Mouse (Mus musculus) urinary bladder, adult 2 months (tissue): ENCODE data around the gene Polrmt. TPM values are rescaled to one million over a fixed set of nuclear protein-coding genes. Genes with fewer than 3 reads are reported as not detected.
"Not testable (repeated sequence)": the region's sequence is repeated elsewhere in the genome, so short reads cannot be mapped to it uniquely, and the experiment has no call there.

Source experiments
- DNase-seq: peaks from one replicate; pipeline ENCODE4 v3.0.0; 2022; ENCODE audit warnings: low spot score
- polyA plus RNA-seq: library from polyadenylated mRNA; depleted of rRNA; stranded (reverse); fragments of >200 nt; gene quantifications from 2 replicates; pipeline ENCODE4 v1.2.3, GENCODE M21; 2012

Gene Polrmt
- polyA plus RNA-seq, 1 experiment: 31.7 TPM

DNA sequence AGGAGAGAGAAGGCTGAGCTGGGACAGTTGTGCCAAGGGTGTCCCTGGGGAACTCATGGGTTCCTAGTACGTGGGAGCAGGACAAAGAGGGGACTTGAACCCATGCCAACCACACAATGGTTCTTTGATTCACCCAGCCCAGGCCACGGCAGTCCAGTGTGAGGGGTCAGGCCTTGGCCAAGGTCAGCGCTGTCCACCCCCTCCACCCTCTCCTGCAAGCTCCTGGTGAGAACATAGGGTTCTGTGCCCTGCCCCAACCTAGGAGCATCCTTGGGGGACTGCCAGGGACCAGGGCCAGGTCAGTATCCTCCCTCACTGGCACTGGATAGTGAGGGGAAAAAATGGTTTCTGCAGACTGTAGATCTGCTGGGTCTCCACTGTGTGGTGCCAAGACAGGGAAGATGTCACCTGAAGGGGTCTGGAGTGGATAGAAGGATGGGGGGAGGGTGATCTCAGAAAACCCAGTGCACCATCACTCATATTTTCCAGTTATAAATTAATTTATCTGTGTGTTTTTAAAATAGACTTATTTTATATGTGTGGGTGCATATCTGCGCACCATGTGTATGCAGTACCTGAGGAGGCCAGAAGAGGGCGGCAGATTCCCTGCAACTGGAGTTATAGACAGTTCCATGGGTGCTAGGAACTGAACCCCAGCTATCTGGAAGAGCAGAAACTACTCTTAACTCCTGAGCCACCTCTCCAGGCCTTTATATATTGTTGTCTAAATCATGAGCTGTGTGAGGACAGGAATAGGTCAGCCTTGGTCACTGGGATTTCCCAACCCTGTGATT is 28.3 kb upstream of the Polrmt start:
- no peak for DNase-seq

DNA sequence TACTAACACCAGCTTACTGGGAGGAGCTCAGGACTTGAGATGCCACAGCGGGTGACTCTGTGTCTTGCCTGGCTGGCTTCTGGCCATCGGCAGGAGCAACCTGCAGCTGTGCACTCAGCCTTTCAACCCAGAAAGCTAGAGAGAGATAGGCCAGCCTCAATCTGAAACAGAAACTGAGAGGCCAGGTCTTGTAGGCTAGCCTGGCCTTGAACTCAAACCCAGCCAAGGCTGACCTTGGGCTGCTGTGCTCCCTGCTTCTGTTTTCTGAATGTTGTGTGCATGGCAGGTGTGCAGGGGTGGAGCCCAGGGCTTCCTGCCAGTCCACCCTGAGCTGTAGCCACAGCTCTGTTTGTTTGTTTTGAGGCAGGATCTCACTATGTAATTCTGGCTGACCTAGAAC is 26.8 kb upstream of the Polrmt start:
- no peak for DNase-seq

DNA sequence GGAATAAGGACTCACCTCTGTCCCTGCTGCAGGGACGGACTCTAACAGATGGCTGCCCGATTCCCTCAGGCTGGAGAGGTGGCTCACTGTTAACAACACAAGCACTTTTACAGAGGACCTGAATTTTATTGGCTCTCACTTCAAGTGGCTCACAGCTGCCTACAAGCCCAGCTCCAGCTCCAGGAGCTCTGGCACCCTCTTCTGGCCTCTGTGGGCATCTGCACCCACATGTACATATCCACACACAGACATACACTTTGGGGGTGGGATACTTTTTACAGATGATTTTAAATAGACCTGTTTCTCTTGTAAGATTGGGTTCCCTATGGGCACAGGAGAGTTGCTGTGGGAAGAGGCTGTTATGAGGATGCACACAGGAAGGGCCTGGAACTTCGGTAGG is 25.9 kb upstream of the Polrmt start:
- no peak for DNase-seq

GRCm38 (mm10) chr10:79769329-79769728 is 22.9 kb upstream of the Polrmt start:
- DNase-seq: no peak

DNA sequence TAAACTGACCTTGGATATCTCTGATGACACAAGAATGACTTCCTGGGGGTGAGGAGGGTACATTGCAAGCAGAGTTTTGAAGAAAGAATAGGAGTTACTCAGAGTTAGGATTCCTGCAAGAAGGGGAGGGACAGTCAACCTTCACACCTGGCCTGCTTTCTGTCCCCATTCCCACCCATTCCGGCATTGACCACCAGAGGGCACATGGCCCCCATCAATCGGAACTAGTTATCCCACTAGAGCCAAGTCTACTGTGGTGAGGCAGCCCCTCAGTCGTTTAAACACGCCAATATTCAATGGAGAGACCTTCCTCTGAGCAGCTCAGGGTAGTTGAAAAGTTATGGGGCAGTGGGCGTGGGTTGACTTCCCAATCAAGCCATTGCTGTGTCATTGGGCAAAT is 22.0 kb upstream of the Polrmt start:
- DNase-seq: no peak

DNA sequence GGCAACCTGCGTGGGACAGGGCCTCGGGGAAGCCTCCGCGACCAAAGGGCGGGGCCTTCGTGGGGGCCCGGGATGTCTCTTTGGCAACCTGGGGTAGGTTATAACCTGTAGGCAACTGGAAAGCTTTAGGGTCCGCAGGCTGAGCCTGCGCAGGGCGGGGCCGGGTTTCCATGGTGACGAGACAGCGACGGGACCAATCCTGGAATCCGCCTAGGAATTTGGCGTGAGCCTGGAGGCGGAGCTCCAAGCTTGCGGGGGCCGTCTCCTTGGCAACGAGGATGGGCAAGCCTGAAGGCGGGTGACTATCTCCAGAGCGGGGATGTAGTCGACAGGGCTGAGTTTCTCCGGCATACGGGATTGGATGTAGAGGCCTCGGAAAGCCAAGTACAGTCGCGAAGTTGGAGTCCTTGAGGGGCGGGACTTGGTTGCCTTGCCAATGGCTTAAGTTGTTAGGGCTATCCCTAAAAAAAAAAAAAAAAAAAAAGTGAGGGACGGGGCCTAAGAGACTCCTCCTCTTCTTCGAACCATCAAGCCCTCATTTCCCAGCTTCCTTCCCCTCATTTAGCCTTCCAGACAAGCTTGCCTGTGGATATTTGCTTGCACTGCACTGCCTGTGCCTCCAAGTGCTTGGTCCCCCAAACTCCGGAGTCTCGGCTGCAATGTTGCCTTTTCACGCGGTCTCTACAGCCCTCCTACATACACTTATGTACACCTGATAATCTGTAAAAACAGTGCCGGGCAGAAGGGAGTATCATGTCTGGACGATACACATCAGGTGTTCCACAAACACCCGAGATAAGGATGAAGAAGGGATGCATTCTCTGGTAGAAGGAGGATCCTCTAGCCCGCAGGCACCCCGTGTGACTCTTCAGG is 21.2 kb upstream of the Polrmt start:
- peak; percentile 68 for DNase-seq

DNA sequence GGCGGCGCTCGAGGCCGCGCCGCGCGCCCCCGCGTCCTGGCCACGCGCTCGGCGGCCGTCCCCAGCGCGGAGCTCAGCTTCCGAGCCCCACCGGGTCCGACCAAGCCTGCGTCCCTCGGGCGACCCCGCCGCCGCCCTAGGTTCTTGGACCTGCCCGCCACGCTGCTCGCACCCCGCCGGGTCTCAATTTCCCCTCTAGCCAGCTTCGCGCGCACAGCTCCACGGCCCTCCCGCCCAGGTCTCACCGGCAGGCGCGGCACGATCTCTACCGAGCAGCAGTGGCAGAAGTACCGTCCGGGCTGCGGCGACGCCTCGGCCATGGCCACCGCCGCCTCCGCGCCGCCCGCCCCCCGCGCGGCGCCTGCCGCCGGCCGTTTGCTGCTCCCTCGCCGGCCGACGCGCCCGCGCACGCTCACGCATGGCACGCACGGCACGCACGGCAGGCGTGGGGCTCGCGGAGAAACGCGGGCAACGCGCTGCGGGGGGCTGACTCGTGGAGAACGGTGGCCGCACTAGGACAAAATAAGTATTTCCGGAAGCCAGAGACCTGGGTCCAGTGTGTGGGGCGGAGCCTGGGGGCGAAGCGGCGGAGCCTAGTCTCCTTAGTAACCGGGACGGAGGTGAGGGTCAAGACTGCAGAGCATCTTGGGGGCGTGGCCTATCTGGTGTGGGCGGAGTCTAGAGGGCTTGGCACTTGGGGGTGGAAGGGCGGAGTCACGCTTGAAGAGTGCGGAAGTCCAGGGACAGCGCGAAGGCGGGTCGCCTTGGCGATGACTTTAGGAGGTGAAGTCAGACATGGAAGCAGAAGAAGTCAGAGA is 20.3 kb upstream of the Polrmt start, which contains the start of gene Rnf126:
Gene Rnf126, minus strand, starts transcription at position 445 of the 818 bp plus-strand sequence.
- DNase-seq: peak; percentile 96

DNA sequence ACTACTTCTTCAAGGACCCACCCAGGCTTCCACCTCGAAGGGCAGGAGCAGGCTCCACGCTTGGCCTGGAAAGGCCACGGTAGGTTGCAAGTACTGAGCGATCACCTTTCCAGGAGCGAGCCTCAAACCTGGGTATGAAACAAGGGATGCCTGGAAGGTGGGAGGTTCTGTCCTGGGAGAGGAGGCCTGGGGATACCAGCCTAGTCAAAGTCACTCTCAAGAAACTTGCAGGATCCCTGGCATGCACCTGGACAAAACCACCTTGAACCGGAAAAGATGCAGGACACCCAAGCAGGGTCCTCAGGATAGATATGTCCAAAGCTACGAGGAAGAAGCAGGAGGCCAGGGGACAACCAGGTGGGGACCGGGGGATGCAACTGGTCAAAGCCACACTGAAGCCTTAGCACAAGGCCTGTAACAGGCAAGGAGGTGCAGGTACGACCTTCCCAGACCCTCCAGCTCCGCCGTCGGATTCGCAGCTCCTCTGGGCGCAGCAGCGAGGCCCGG is 19.7 kb upstream of the Polrmt start:
- no peak for DNase-seq

GRCm38 (mm10) chr10:79765228-79765745 is 18.9 kb upstream of the Polrmt start:
- DNase-seq: no peak

DNA sequence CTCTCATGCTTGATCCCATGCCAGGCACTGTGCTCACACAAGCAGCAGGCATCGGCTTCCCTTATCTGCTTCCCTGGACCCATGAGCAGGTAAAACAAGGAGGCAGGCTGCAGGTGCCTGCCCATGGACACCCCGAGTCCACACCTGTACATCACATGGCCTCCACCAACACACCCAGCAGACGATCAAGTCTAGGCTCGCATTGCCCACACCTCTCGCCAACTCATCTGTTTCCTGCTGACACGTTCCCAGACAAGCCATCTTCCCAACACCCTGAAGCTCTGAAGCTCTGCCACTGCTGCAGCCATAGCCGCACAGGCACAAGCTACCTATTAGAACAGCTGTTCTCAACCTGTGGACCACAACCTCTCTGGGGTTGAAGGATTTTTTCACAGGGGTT is 17.9 kb upstream of the Polrmt start:
- DNase-seq: peak; percentile 40

- no peak for DNase-seq
Measured at GRCm38 (mm10) chr10:79762875-79763274, 16.5 kb upstream of the Polrmt start.

DNA sequence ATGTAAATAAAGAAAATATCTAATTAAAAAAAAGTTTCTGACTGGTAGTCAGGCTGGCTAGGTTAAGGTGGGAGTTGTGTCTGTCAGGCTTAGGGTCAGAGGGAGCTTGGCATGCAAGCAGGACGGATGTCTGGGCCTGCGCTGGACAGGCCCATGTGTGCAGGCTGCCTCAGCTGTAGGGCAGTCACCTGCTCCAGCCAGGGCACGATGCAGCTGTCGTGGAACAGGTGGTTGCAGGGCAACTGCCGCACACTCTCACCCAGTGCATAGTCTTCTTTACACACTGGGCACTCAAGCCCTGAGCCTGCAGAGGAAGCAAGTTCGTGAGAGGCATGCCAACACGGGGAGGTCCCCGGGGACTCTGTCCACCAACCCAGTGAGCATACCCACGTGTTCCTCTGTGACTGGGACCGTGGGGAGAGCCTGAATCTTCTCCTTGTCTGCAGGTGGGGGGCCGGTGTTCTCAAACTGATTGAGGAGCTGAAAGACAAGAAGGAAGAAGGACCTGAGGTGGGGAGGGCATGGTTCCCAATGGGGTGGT is 14.3 kb upstream of the Polrmt start:
- no peak for DNase-seq

DNA sequence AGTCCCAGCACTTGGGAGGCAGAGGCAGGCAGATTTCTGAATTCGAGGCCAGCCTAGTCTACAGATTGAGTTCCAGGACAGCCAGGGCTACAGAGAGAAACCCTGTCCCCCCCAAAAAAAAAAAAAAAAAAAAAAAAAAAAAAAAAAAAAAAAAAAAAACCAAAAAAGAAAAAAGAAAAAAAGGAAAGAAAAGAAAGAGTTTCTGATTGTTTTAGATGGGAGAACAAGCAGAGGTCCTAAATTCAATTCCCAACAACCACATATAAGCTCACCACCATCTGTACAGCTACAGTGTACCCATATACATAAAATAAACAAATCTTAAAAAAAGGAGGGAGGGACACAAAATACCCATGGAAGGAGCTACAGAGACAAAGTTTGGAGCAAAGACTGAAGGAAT is 13.3 kb upstream of the Polrmt start:
- not testable (repeated sequence) for DNase-seq

GRCm38 (mm10) chr10:79756660-79757059 is 10.3 kb upstream of the Polrmt start:
- no peak for DNase-seq

DNA sequence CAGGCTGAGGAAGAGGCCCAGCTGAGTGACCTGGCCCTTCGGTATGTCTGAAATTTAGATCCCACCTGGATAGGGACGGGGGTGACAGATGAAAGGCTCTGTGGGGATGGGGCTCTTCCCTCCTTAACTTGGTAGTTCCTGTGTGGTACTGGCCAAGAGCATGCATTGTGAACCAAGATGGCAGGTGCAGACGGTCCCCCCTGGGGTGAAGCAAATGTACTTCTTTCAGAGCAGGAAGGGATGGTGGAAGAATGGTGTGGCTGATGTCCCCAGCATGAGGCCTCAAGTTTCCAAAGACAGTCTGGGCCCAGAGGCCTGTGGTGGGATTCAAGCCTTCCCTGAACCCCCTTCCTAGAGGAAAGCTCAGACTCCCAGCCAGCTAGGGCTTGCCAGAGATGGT is 9.5 kb upstream of the Polrmt start:
- no peak for DNase-seq

DNA sequence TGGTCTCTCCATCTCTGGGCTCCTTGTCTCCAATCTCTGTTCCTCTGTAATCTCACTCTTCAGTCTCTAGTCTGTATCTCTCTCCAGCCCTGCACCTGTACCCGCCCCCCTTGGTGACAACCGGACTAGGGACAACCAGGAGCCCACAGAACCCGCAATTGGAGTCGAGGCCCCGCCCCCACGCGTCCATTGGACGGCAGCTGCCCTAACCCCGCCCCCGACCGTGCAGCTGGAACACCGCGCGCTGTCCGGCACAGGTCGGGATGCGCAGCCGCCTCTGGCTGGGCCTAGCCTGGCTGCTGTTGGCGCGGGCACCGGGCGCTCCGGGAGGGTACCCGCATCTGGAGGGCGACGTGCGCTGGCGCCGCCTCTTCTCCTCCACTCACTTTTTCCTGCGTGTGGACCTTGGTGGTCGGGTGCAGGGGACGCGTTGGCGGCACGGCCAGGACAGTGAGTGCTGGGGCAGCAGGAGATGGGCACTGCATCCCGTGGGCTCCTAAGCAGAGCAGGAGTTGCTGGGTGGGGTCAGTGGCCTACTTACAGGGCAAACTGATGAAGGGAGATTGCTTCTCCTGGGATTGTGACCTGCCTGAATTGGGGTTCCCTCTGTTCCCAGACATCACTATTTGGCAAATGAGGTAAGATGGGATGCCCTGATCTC is 8.6 kb upstream of the Polrmt start, which contains the start of gene Fgf22:
Gene Fgf22, plus strand, starts transcription at position 221 of the 661 bp plus-strand sequence.
- no peak for DNase-seq

GRCm38 (mm10) chr10:79748496-79748895 is 2.1 kb upstream of the Polrmt start:
- DNase-seq: no peak

DNA sequence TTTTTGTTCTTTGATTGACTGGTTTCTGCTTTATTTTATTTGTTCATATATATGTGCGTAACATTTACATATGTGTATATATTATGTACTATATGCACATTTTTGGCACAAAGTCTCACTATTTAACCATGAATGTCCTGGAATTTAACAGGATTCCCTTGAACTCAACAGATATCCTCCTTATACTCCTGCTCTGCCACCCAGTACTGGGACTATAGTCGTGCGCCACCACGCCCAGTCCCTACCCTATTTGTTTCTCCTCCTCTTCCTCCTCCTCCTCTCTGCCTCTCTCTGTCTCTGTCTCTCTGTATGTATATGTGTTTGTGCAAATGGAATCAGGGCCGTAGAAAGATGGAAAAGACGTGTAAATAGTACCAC is 382 bp upstream of the Polrmt start:
- no peak for DNase-seq

DNA sequence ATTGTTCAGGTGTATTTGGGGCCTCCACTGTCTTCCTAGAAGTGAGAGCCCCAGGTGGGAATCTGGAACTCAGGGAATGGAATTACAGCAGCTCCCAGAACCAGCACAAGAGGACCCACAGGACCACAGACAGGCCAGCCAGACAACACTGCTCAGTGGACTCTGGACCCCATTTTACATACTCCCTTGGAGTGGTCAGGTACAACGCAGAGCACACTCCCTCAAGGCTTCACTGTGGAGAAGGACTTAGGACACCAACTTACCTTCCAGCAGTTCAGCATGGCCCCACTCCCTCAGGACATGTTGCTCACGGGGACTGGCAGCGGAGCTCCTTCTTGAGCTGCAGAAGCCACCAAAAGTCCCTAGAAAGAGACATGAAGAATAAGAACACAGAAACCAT is 970 bp downstream of the Polrmt start:
- DNase-seq: no peak

- DNase-seq: no peak
Measured at GRCm38 (mm10) chr10:79743650-79744365, 2.6 kb downstream of the Polrmt start.
